Mouse (Mus musculus): Measurements from ENCODE around the gene Stk38. TPM values are rescaled to one million over a fixed set of nuclear protein-coding genes. Genes with fewer than 3 reads are reported as not detected.
"Not testable (repeated sequence)": the region's sequence is repeated elsewhere in the genome, so short reads cannot be mapped to it uniquely, and the experiment has no call there.

Stk38 gene
- polyA plus RNA-seq, 1 experiment from 2014 or later, result 90.4 TPM

DNA sequence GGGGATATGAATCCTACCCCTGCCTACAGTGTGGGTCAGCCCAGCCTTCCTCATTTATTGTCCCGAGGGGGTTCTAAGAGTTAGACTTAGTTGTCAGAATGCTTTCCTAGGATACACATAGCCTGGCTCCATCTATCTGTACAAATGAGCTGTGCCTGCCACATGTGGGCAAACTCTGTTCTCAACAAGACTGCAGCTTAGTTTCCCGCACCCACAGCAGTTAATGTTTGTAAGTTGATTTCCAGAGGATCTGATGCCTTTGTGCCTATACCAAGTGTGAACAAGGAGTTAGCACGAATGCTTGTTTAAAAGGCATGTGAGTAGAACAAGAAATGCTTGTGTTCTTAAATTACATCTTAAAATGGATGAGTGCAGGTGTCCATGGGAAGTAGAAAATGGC is 35.8 kb upstream of the Stk38 start:
- Histone ChIP-seq H3K36me3 (ENCODE audit: control insufficient read depth, insufficient read depth) (peaks cover 57% of the 10 kb centered on the region), H3K4me3 (ENCODE audit: low read length) (no peak overlapping the region), H3K4me2 (ENCODE audit: low read depth, low read length) (no peak overlapping the region), H3K9ac (ENCODE audit: low read length) (no peak overlapping the region), H3K27me3 (ENCODE audit: control insufficient read depth, insufficient read depth, low read length) (no peaks in the 10 kb centered on the region), H3K4me1 (ENCODE audit: control insufficient read depth, insufficient read depth, low read length) (peaks cover 12% of the 10 kb centered on the region), H3K27ac (ENCODE audit: low read length) (no peak overlapping the region), H3K9me3 (replicated peaks; ENCODE audit: control insufficient read depth, low read length) (no peaks in the 10 kb centered on the region)
- no peak for ATAC-seq (replicated peaks; ENCODE audit: extremely low read depth, insufficient read depth, low FRiP score)
- WGBS, result 89% methylated on average over 3 of the region's 3 CpGs

DNA sequence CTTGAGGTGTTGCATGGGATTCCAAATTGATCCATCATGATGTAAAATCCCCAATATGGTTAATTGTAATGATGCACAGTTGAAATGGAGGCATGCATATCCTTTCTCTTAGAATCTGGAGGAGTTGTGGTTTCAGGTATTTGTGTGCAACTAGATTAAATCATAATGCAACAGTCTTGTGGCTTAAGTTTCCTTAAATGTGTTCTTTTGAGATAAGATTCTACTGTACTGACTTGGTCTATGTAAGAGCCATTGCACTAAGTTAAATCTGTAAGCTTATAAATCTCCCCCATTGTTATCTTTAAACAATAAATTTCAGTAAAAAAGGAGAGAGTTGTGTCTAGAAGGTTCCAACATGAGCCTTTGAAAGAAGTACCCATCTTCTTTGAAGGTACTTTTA is 34.8 kb upstream of the Stk38 start:
- Histone ChIP-seq H3K27ac (ENCODE audit: low read length) (no peak overlapping the region), H3K9me3 (replicated peaks; ENCODE audit: control insufficient read depth, low read length) (no peaks in the 10 kb centered on the region), H3K27me3 (ENCODE audit: control insufficient read depth, insufficient read depth, low read length) (no peaks in the 10 kb centered on the region), H3K4me2 (ENCODE audit: low read depth, low read length) (no peak overlapping the region), H3K9ac (ENCODE audit: low read length) (no peak overlapping the region), H3K4me1 (ENCODE audit: control insufficient read depth, insufficient read depth, low read length) (peaks cover 13% of the 10 kb centered on the region), H3K4me3 (ENCODE audit: low read length) (no peak overlapping the region), H3K36me3 (ENCODE audit: control insufficient read depth, insufficient read depth) (peaks cover 59% of the 10 kb centered on the region)
- no peak for ATAC-seq (replicated peaks; ENCODE audit: extremely low read depth, insufficient read depth, low FRiP score)

DNA sequence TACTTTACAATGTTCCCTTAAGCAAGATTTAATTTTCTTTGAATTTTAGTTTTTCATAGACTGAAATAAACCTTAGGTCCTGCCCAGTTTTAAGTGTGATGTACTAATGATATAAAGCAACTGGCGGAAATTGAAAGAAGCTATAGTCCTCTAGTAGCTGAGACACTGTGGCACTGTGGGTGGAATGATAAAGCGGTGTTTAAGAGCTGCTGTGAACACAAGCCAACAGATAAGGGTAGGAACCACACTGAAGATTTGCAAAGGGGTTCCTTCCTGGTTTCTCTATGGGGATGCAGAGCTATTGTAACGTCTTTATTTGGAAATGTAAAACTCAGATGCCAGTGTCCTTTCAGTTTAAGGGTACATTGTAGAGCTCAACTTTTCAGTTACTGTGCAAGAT is 33.8 kb upstream of the Stk38 start:
- H3K27me3 ChIP-seq (ENCODE audit: control insufficient read depth, insufficient read depth, low read length); H3K4me3 ChIP-seq (ENCODE audit: low read length); H3K4me2 ChIP-seq (ENCODE audit: low read depth, low read length); H3K9me3 ChIP-seq (replicated peaks; ENCODE audit: control insufficient read depth, low read length); H3K9ac ChIP-seq (ENCODE audit: low read length); H3K27ac ChIP-seq (ENCODE audit: low read length); ATAC-seq (replicated peaks; ENCODE audit: extremely low read depth, insufficient read depth, low FRiP score): not testable (repeated sequence)
- Histone ChIP-seq H3K4me1 (ENCODE audit: control insufficient read depth, insufficient read depth, low read length) (peaks cover 21% of the 10 kb centered on the region), H3K36me3 (ENCODE audit: control insufficient read depth, insufficient read depth) (peaks cover 62% of the 10 kb centered on the region)
- 45% methylated on average over 3 of the region's 3 CpGs for WGBS

DNA sequence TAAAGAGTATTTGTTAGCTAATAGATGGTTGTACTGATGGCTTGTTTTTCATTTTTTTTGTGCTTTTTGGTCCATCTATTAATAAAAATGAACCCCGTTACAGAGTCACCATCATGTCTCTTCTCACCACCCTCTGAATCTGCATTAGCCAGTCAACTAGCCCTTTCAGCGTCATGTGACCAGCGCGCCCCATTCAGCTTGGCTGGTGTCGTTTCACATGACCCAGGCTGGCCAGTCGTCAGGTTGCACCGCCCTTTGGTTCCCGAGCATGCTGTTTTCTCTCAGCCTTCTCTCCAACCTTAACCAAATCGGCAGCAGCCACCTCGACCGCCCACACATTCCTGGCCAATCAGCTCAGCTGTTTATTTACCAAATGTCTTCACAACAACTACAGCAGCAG is 31.6 kb upstream of the Stk38 start:
- H3K4me3 ChIP-seq (ENCODE audit: low read length), result no peak overlapping the region
- H3K36me3 ChIP-seq (ENCODE audit: control insufficient read depth, insufficient read depth), result peaks cover 55% of the 10 kb centered on the region
- WGBS, result 60% methylated on average over 11 of the region's 11 CpGs
- H3K27me3 ChIP-seq (ENCODE audit: control insufficient read depth, insufficient read depth, low read length), result no peaks in the 10 kb centered on the region
- H3K4me1 ChIP-seq (ENCODE audit: control insufficient read depth, insufficient read depth, low read length), result peaks cover 26% of the 10 kb centered on the region
- ATAC-seq (replicated peaks; ENCODE audit: extremely low read depth, insufficient read depth, low FRiP score), result no peak
- no peaks in the 10 kb centered on the region for H3K9me3 ChIP-seq (replicated peaks; ENCODE audit: control insufficient read depth, low read length)
- H3K27ac ChIP-seq (ENCODE audit: low read length), result no peak overlapping the region
- no peak overlapping the region for H3K9ac ChIP-seq (ENCODE audit: low read length)
- H3K4me2 ChIP-seq (ENCODE audit: low read depth, low read length), result no peak overlapping the region

DNA sequence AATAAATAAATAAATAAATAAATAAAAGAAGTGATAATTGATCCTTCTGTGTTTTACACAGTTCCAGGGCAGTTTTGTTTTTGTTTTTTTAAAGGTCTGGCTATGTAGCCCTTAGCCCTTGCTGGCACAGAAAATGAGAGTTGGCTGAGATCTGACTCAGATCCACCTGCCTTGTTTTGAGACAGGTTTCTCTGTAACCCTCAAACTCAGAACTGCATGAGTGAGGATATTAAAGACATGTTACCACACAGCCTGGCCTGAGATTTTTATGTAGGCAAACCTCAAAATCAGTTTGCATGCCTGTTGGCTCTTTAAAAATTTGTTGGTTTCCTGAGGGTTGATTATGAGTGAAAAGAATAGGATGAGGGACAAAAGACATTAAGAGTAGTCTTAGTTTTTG is 27.7 kb upstream of the Stk38 start:
- Histone ChIP-seq H3K27ac (ENCODE audit: low read length) (no peak overlapping the region), H3K4me2 (ENCODE audit: low read depth, low read length) (peak overlapping the region; percentile 98), H3K9me3 (replicated peaks; ENCODE audit: control insufficient read depth, low read length) (no peaks in the 10 kb centered on the region), H3K9ac (ENCODE audit: low read length) (peak overlapping the region; percentile 43; the same call in 1 of the 2 replicates), H3K27me3 (ENCODE audit: control insufficient read depth, insufficient read depth, low read length) (no peaks in the 10 kb centered on the region), H3K4me1 (ENCODE audit: control insufficient read depth, insufficient read depth, low read length) (peaks cover 28% of the 10 kb centered on the region), H3K36me3 (ENCODE audit: control insufficient read depth, insufficient read depth) (peaks cover 37% of the 10 kb centered on the region), H3K4me3 (ENCODE audit: low read length) (peak overlapping the region; percentile 83)
- ATAC-seq (replicated peaks; ENCODE audit: extremely low read depth, insufficient read depth, low FRiP score), result no peak

DNA sequence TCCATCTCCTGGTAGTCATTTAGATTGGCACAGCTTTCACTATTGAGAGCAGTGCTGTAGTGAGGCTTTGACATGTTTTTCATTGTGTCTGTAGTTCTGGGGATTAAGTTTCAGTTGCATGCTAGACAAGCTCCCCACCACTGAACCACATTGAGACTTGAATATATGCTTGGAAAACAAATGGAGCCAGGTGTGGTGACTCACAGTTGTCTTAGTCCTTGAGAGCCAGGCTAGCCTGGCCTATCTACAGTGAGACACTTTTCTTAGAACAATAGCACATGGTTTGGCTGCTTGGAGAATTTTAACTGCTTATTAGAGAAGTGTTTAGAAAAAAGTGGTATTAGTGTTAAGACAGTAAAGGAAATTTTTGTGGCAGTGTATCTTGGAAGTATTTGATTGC is 26.5 kb upstream of the Stk38 start:
- Histone ChIP-seq H3K9ac (ENCODE audit: low read length) (peak overlapping the region; percentile 96), H3K9me3 (replicated peaks; ENCODE audit: control insufficient read depth, low read length) (no peaks in the 10 kb centered on the region), H3K27me3 (ENCODE audit: control insufficient read depth, insufficient read depth, low read length) (no peaks in the 10 kb centered on the region), H3K4me3 (ENCODE audit: low read length) (peak overlapping the region; percentile 83), H3K4me1 (ENCODE audit: control insufficient read depth, insufficient read depth, low read length) (peaks cover 22% of the 10 kb centered on the region), H3K4me2 (ENCODE audit: low read depth, low read length) (peak overlapping the region; percentile 98), H3K36me3 (ENCODE audit: control insufficient read depth, insufficient read depth) (peaks cover 27% of the 10 kb centered on the region), H3K27ac (ENCODE audit: low read length) (peak overlapping the region; percentile 96)
- no peak for ATAC-seq (replicated peaks; ENCODE audit: extremely low read depth, insufficient read depth, low FRiP score)

DNA sequence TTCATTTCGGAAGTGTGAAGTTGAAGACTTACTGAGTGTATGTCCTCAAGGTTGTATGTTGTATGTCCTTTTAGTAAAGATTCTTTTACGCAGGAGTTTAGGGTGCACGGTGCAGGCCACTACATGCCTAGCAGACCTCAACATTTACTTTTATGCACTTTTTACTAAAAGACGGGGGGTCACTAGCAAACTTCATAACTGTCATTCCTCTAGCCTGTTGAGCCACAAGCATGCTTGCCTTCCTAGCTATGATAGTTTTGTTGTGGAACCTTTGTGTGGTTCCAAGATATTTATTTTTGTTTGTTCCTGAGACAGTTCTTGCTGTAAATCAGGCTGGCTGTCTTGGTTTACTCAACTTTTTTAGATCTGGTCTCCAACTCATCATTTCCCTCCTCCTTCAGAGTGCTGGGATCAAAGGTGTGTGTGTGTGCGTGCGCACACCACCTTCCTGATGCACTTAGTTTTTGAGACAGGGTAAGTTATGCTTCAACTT is 25.8 kb upstream of the Stk38 start:
- H3K36me3 ChIP-seq (ENCODE audit: control insufficient read depth, insufficient read depth), result peaks cover 23% of the 10 kb centered on the region
- H3K9ac ChIP-seq (ENCODE audit: low read length), result peak overlapping the region; percentile 96
- peak overlapping the region; percentile 98 for H3K4me2 ChIP-seq (ENCODE audit: low read depth, low read length)
- H3K4me1 ChIP-seq (ENCODE audit: control insufficient read depth, insufficient read depth, low read length), result peaks cover 22% of the 10 kb centered on the region
- H3K4me3 ChIP-seq (ENCODE audit: low read length), result peak overlapping the region; percentile 83
- WGBS, result under 1% methylated on average over 6 of the region's 6 CpGs
- H3K27me3 ChIP-seq (ENCODE audit: control insufficient read depth, insufficient read depth, low read length), result no peaks in the 10 kb centered on the region
- peak overlapping the region; percentile 96 for H3K27ac ChIP-seq (ENCODE audit: low read length)
- no peaks in the 10 kb centered on the region for H3K9me3 ChIP-seq (replicated peaks; ENCODE audit: control insufficient read depth, low read length)
- no peak for ATAC-seq (replicated peaks; ENCODE audit: extremely low read depth, insufficient read depth, low FRiP score)

DNA sequence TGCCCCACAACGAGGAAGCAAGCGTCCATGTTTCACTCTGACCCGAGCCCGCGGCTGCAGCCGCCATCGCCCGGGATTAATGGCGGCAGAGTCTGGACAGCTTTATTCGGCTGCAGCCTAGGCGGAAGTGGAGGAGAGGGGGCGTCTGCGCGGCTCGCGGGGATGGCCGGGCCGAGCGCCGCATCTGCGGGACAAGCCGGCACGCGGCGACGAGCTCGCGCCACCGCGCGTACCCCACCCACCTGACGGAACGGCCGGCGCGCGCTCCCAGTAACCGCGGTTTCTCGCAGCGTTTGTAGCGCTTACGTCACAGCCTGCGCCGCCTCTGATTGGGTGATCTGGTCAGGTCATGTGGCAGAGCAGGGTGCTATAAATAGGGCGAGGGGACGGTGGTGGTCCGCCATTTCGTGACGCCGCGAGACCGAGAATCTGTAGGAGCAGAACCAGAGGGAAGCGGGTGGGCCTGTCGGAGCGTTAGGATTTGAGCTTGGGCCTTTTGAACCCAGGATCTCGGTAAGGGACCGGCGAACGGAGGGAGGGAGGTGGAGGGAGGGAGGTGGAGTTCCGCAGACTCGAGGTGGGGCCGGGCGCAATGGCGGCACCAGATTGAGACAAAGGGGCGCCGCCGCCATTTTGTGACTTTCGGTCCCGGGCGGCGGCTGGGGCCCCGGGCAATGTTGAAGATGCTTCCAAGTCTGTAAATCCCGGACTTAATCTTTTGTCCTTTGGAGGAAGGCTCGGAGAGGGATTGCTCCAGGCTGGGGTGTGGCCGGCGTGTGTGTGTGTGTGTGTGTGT is 24.7 kb upstream of the Stk38 start, which contains the start of gene Srsf3:
Srsf3 (plus strand) TSS at position 355 of the 796 bp plus-strand sequence.
- Histone ChIP-seq H3K27ac (ENCODE audit: low read length) (peak within 1 kb of the TSS; percentile 98), H3K36me3 (ENCODE audit: control insufficient read depth, insufficient read depth) (peaks cover 13% of the 10 kb centered on the region), H3K27me3 (ENCODE audit: control insufficient read depth, insufficient read depth, low read length) (no peaks in the 10 kb centered on the region), H3K4me2 (ENCODE audit: low read depth, low read length) (peak within 1 kb of the TSS; percentile 98), H3K9me3 (replicated peaks; ENCODE audit: control insufficient read depth, low read length) (no peaks in the 10 kb centered on the region), H3K9ac (ENCODE audit: low read length) (peak within 1 kb of the TSS; percentile 99), H3K4me1 (ENCODE audit: control insufficient read depth, insufficient read depth, low read length) (peaks cover 20% of the 10 kb centered on the region), H3K4me3 (ENCODE audit: low read length) (peak within 1 kb of the TSS; percentile 83)
- under 1% methylated on average over 77 of the region's 77 CpGs for WGBS
- ATAC-seq (replicated peaks; ENCODE audit: extremely low read depth, insufficient read depth, low FRiP score), result peak; percentile 99

DNA sequence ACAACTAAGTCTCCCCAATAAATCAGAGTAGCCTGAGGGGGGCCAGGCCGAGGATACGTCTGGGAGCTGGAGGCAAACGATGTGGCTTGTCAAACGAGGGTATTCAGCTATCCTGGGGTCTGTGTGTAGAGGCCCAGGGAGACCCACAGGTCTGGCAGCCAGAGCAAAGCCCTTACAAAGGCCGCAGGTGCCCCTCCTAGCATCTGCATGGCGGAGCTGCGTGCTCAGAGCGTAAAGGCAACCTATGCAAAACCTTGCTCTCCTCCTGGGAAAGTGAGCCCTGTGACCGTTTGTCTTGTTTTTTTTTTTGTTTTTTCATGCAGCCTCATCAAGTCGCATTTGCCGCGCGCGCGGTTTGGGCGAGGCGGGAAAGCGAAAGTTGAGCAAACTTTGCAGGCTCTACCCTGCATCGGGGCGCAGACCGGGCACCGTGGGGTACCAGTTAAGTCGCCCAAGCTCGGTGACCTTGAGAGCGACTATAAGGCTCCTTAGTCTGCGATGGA is 24.0 kb upstream of the Stk38 start:
- peaks cover 7% of the 10 kb centered on the region for H3K36me3 ChIP-seq (ENCODE audit: control insufficient read depth, insufficient read depth)
- no peaks in the 10 kb centered on the region for H3K9me3 ChIP-seq (replicated peaks; ENCODE audit: control insufficient read depth, low read length)
- H3K27me3 ChIP-seq (ENCODE audit: control insufficient read depth, insufficient read depth, low read length), result no peaks in the 10 kb centered on the region
- H3K9ac ChIP-seq (ENCODE audit: low read length), result peak overlapping the region; percentile 99
- H3K27ac ChIP-seq (ENCODE audit: low read length), result peak overlapping the region; percentile 98
- ATAC-seq (replicated peaks; ENCODE audit: extremely low read depth, insufficient read depth, low FRiP score), result peak; percentile 24
- peak overlapping the region; percentile 87 for H3K4me2 ChIP-seq (ENCODE audit: low read depth, low read length)
- peak overlapping the region; percentile 83 for H3K4me3 ChIP-seq (ENCODE audit: low read length)
- 1% methylated on average over 26 of the region's 26 CpGs for WGBS
- peaks cover 14% of the 10 kb centered on the region for H3K4me1 ChIP-seq (ENCODE audit: control insufficient read depth, insufficient read depth, low read length)
